Mouse (Mus musculus): Measurements from ENCODE around the gene Glrp1.

Glrp1 gene

DNA sequence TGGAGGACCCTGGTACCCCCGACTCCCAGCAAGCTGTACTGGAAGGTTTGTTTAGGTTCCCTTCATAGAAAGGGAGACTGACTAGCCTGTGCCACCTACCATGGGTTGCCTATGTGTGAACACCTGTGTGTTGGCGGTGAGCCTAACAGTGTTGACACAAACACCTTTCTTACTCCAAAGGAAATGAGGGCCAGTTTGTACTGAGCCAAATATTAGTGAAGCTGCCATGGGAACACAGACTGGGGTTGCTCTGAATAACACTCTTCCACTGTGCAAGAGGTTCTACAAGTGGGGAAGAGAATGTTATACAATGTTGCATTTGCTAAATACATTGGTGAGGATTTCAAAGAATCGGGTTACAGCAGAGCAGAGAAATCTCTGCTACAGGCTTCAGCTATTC, 46.6 kb downstream of the Glrp1 start:
- no peak for DNase-seq (ENCODE audit: low read depth, low spot score)

- peak; percentile 72 for DNase-seq (ENCODE audit: low read depth, low spot score)
Measured at GRCm38 (mm10) chr1:88462484-88462883, 47.4 kb downstream of the Glrp1 start.

GRCm38 (mm10) chr1:88461096-88461495, 48.8 kb downstream of the Glrp1 start:
- DNase-seq (ENCODE audit: low read depth, low spot score): peak; percentile 34

GRCm38 (mm10) chr1:88459655-88460054, 50.2 kb downstream of the Glrp1 start:
- peak; percentile 76 for DNase-seq (ENCODE audit: low read depth, low spot score)

- DNase-seq (ENCODE audit: low read depth, low spot score): peak; percentile 87
Measured at GRCm38 (mm10) chr1:88459196-88459595, 50.7 kb downstream of the Glrp1 start.

GRCm38 (mm10) chr1:88456451-88457072, 53.3 kb downstream of the Glrp1 start:
- peak; percentile 90 for DNase-seq (ENCODE audit: low read depth, low spot score)

DNA sequence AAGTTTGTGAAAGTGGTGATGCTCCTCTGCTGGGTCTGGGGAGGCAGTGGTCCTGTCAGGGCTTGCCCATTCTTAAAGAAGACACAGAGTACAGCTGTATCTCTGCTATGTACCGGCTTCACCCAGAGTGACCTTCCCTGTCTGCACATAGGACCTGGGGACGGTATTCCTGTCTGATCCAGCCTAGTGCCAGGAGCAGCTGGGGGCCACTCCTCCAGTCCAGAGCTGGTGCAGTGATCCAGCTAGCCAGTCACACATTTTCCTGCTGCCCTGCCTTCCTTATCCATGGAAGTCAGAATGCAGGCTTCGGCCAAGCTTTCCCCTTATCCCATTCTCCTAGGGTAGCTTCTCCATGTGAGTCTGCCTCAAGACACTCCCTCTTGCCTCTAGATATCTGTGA, 54.1 kb downstream of the Glrp1 start:
- no peak for DNase-seq (ENCODE audit: low read depth, low spot score)

GRCm38 (mm10) chr1:88454703-88455102, 55.2 kb downstream of the Glrp1 start:
- no peak for DNase-seq (ENCODE audit: low read depth, low spot score)

DNA sequence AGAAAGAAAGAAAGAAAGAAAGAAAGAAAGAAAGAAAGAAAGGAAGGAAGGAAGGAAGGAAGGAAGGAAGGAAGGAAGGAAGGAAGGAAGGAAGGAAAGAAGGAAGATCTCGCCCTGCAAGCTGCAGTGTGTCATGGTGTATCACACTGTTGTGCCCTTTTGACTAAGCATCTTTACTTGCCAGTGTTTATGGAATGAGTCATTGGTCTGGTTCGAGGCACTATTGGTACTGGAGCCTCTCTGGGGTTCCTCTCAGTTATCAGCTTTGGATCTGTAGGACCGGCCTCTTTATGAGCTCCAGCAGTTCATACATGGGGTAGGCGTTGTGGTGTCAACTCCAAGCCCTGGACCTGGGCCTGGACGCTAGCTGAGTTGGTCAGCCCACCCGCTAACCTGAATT, 57.7 kb downstream of the Glrp1 start:
- no peak for DNase-seq (ENCODE audit: low read depth, low spot score)

GRCm38 (mm10) chr1:88450668-88451067, 59.2 kb downstream of the Glrp1 start:
- no peak for DNase-seq (ENCODE audit: low read depth, low spot score)
